Mouse (Mus musculus): ENCODE measurements around the gene Gm3727.
"Not testable (repeated sequence)": the region's sequence is repeated elsewhere in the genome, so short reads cannot be mapped to it uniquely, and the experiment has no call there.

Gm3727 gene

GRCm38 (mm10) chr14:7264614-7265013, at the start of gene Gm3727:
Gene Gm3727, minus strand, starts transcription at chr14:7264714.
- DNase-seq (ENCODE audit: extremely low spot score), result not testable (repeated sequence)

GRCm38 (mm10) chr14:7243498-7243897, 21.0 kb downstream of the Gm3727 start:
- peak; percentile 35 for DNase-seq (ENCODE audit: extremely low spot score)

All from embryo, embryonic 9.5 days (tissue).